Mouse (Mus musculus) c-Kit-positive CD71-positive TER-119-positive erythroid progenitor cells, embryonic 14.5 days (primary cell): Measurements from ENCODE around the gene Dnajc1.
A peak's percentile ranks its signal among the peaks of the same experiment; 100 is the strongest.

ENCODE experiments used
- DNase-seq: peaks from one replicate; pipeline ENCODE4 v3.0.0-alpha.2; 2013; ENCODE audit warnings: low spot score

The Dnajc1 gene

GRCm38 (mm10) chr2:18392331-18393021 is at the start of gene Dnajc1:
Gene Dnajc1 (minus strand): TSS chr2:18392830.
- peak; percentile 91 for DNase-seq

GRCm38 (mm10) chr2:18441871-18442270 is 49.2 kb upstream of the Dnajc1 start:
- DNase-seq: no peak

- DNase-seq: no peak
Observed at GRCm38 (mm10) chr2:18415242-18415641, 22.6 kb upstream of the Dnajc1 start.

GRCm38 (mm10) chr2:18403679-18404078 is 11.0 kb upstream of the Dnajc1 start:
- DNase-seq: no peak

GRCm38 (mm10) chr2:18401771-18402170 is 9.1 kb upstream of the Dnajc1 start:
- DNase-seq: no peak

- DNase-seq: no peak
Observed at GRCm38 (mm10) chr2:18393022-18393519, 441 bp upstream of the Dnajc1 start.

GRCm38 (mm10) chr2:18391861-18392260 is 769 bp downstream of the Dnajc1 start:
- peak; percentile 42 for DNase-seq

GRCm38 (mm10) chr2:18389631-18390030 is 3.0 kb downstream of the Dnajc1 start:
- DNase-seq: no peak

GRCm38 (mm10) chr2:18381662-18382061 is 11.0 kb downstream of the Dnajc1 start:
- peak; percentile 7 for DNase-seq

GRCm38 (mm10) chr2:18372400-18373182 is 20.0 kb downstream of the Dnajc1 start:
- no peak for DNase-seq

GRCm38 (mm10) chr2:18370794-18371498 is 21.7 kb downstream of the Dnajc1 start:
- no peak for DNase-seq

GRCm38 (mm10) chr2:18364402-18364801 is 28.2 kb downstream of the Dnajc1 start:
- no peak for DNase-seq

- no peak for DNase-seq
Observed at GRCm38 (mm10) chr2:18355293-18355692, 37.3 kb downstream of the Dnajc1 start.

- DNase-seq: no peak
Observed at GRCm38 (mm10) chr2:18352620-18353019, 40.0 kb downstream of the Dnajc1 start.

GRCm38 (mm10) chr2:18343464-18343863 is 49.2 kb downstream of the Dnajc1 start:
- no peak for DNase-seq

GRCm38 (mm10) chr2:18318671-18319070 is 74.0 kb downstream of the Dnajc1 start:
- DNase-seq: no peak

GRCm38 (mm10) chr2:18317503-18318281 is 74.9 kb downstream of the Dnajc1 start:
- no peak for DNase-seq

GRCm38 (mm10) chr2:18316909-18317308 is 75.7 kb downstream of the Dnajc1 start:
- no peak for DNase-seq

GRCm38 (mm10) chr2:18310261-18311104 is 82.1 kb downstream of the Dnajc1 start:
- no peak for DNase-seq

- no peak for DNase-seq
Observed at GRCm38 (mm10) chr2:18307440-18308305, 85.0 kb downstream of the Dnajc1 start.
